In genomic region chr3:107250320-107250719, GRCm38 (mm10) we compare ENCODE assay signal across 25 mouse cellular contexts. TPM values are rescaled to one million over a fixed set of nuclear protein-coding genes. Genes with fewer than 3 reads are reported as not detected.
"Had no signal": no experiment of that assay in that cellular context is flagged by ENCODE, and none has a peak within 500 bp of the region (broad histone marks: within the 10 kb centered on the region; RNA-seq: fewer than 3 reads in every experiment).

No protein-coding gene starts in this region.

- H3K9me3 ChIP-seq: liver, embryonic 12.5 days; lung, embryonic 15.5 days; megakaryocyte, embryonic 14.5 days; midbrain, embryonic 13.5 days; midbrain, embryonic 15.5 days; neural tube, embryonic 13.5 days; neural tube, embryonic 15.5 days had no signal

- H3K4me1 ChIP-seq: liver, embryonic 12.5 days; lung, embryonic 15.5 days; midbrain, embryonic 15.5 days; neural tube, embryonic 13.5 days; neural tube, embryonic 15.5 days had no signal

- H3K4me2 ChIP-seq: liver, embryonic 12.5 days; lung, embryonic 15.5 days; midbrain, embryonic 11.5 days; midbrain, embryonic 13.5 days; midbrain, embryonic 15.5 days; neural tube, embryonic 13.5 days; neural tube, embryonic 15.5 days had no signal

- H3K9ac ChIP-seq: liver, embryonic 12.5 days; liver, embryonic 14.5 days; lung, embryonic 15.5 days; midbrain, embryonic 13.5 days; midbrain, embryonic 15.5 days; neural tube, embryonic 13.5 days; neural tube, embryonic 15.5 days had no signal

- DNase-seq: retina, postnatal 1 day; right cerebral cortex, adult 18-20 months; right cerebral cortex, postnatal 25 days; right cerebral cortex, postnatal 4 days; spleen, adult 18-20 months; thymus, adult 18-20 months; thymus, postnatal 14 days; thymus, postnatal 36 days had no signal

- H3K4me3 ChIP-seq: liver, embryonic 12.5 days; lung, embryonic 15.5 days; megakaryocyte, embryonic 14.5 days; midbrain, embryonic 13.5 days; midbrain, embryonic 15.5 days; neural tube, embryonic 13.5 days; neural tube, embryonic 15.5 days had no signal

- H3K27me3 ChIP-seq: liver, embryonic 12.5 days; lung, embryonic 15.5 days; midbrain, embryonic 13.5 days; midbrain, embryonic 15.5 days; neural tube, embryonic 15.5 days had no signal

- ATAC-seq: liver, embryonic 12.5 days; midbrain, embryonic 13.5 days; midbrain, embryonic 15.5 days had no signal

- H3K27ac ChIP-seq: liver, embryonic 12.5 days; liver, embryonic 14.5 days; lung, embryonic 15.5 days; macrophage; midbrain, embryonic 13.5 days; midbrain, embryonic 15.5 days; neural tube, embryonic 13.5 days; neural tube, embryonic 15.5 days had no signal

- H3K36me3 ChIP-seq: liver, embryonic 12.5 days; lung, embryonic 15.5 days; midbrain, embryonic 13.5 days; midbrain, embryonic 15.5 days; neural tube, embryonic 13.5 days; neural tube, embryonic 15.5 days had no signal

RNA-seq across cellular contexts. Expression of gene Prok1, which starts 10.8 kb away (rescaled TPM):
- total RNA-seq: megakaryocyte progenitor cell, adult 5-6 weeks; monocyte, adult 5-6 weeks had no signal
- polyA plus RNA-seq: liver, embryonic 12.5 days; lung, embryonic 15.5 days; macrophage; midbrain, embryonic 13.5 days; neural tube, embryonic 11.5 days; neural tube, embryonic 13.5 days; small intestine, adult 2 months; stomach, embryonic 14.5 days had no signal

RNA-seq across cellular contexts. Expression of gene A630076J17Rik, which starts 19.9 kb away (rescaled TPM):
- total RNA-seq: megakaryocyte progenitor cell, adult 5-6 weeks; midbrain, postnatal 0 days; monocyte, adult 5-6 weeks had no signal
- polyA plus RNA-seq: liver, embryonic 12.5 days; liver, embryonic 14.5 days; liver, embryonic 16.5 days; macrophage; midbrain, embryonic 11.5 days; midbrain, embryonic 13.5 days; midbrain, embryonic 15.5 days; midbrain, postnatal 0 days; neural tube, embryonic 11.5 days; neural tube, embryonic 13.5 days; neural tube, embryonic 15.5 days; small intestine, adult 2 months had no signal

RNA-seq across cellular contexts. Expression of gene Cym, which starts 28.8 kb away (rescaled TPM):
- total RNA-seq: megakaryocyte progenitor cell, adult 5-6 weeks; midbrain, postnatal 0 days; monocyte, adult 5-6 weeks had no signal
- polyA plus RNA-seq: liver, embryonic 12.5 days; macrophage; midbrain, embryonic 11.5 days; neural tube, embryonic 11.5 days had no signal

RNA-seq across cellular contexts. Expression of gene Slc16a4, which starts 40.7 kb away (rescaled TPM):
- polyA plus RNA-seq: macrophage; small intestine, adult 2 months had no signal
